Mouse (Mus musculus) layer of hippocampus, adult 8-10 months (tissue): ENCODE measurements around the gene Apol7a. TPM values are rescaled to one million over a fixed set of nuclear protein-coding genes. Genes with fewer than 3 reads are reported as not detected.

Source experiments
- DNase-seq, 2 experiments: peaks; one replicate each; pipeline ENCODE4 v3.0.0; 2022; ENCODE audit warnings: low spot score in 2 of 2
- total RNA-seq, 4 experiments: library from RNA; stranded (reverse); gene quantifications; 2 replicates each; pipeline ENCODE4 v1.2.4; 2022

Apol7a gene
- total RNA-seq, 4 experiments from 2014 or later, result 0.14 to 1.3 (median 0.82) TPM; not detected in 1

GRCm38 (mm10) chr15:77348146-77348545, 50.8 kb downstream of the Apol7a start:
- no peak for DNase-seq

DNA sequence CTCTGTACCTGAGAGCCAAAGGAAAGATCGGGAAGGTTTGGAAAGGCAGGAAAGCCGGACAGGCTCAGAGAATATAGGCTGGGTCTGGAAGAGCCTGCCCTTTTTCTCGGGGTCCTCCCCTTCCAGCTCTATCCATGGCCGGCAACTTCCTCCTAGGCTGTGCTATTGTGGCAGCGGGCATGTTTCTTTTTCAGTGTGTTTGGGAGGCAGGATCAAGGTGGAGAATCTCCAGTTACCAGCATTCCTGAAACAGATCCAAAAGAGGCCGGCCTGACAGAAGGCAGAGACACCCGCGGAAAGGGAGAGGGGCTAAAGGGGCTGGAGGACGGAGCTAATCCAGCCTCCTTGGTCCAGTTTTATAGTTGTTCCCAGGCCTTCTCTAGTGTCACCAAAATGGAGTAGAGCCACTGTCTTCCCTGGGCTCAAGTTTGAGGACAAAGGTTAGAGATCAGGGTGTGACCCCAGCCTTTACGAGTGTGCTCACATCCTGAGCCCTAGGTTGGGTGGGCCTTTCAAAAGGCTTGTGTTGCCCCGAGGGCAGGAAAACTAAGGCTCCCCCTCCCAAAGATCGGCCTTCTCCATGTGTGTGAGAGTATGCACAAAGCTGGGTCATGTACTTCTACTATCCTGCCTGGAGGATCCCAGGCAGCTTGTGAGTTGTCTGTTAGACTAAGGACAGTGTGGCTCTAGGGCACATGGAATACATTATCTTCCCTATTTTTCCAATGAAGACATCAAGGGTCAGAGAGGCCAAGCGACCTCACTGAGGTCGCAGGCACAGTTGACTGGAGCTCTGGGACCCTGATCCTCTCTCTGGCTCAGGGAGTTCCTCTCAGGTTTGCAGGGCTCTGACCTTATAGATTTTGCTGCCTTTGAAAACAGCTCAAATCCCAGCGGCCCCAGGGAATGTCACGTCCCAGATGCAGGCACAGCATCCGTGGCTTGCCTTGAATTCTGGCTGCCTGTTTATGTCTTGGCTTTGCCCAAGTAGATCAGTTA, 54.5 kb downstream of the Apol7a start:
- no peak for DNase-seq

DNA sequence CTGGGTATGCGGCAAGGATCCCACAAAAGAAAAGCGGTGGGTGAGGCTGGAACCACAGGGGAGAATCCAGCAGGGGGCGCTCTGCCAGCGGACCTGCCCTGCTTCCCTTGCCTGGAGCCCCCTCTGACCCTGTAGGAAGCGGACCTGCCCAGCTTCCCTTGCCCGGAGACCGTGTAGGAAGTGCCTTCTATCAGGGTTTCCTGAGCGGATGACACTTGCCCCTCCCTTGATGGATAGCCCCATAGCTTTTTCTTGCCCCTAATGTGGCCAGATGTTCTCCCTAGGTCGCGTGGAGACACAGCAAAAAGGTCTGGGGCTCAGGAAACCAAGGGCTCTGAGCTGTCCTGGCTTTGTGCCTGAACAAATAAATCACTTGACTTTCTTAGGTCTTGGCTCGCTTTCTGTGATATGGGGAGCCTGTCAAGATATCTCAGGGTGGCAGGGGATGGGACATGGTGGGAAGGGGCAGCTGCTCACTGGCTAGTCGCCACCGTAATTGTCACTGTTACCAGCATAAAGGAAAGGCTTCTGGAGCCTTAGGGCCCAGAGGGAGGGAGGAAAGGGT, 55.3 kb downstream of the Apol7a start:
- DNase-seq, result no peak

DNA sequence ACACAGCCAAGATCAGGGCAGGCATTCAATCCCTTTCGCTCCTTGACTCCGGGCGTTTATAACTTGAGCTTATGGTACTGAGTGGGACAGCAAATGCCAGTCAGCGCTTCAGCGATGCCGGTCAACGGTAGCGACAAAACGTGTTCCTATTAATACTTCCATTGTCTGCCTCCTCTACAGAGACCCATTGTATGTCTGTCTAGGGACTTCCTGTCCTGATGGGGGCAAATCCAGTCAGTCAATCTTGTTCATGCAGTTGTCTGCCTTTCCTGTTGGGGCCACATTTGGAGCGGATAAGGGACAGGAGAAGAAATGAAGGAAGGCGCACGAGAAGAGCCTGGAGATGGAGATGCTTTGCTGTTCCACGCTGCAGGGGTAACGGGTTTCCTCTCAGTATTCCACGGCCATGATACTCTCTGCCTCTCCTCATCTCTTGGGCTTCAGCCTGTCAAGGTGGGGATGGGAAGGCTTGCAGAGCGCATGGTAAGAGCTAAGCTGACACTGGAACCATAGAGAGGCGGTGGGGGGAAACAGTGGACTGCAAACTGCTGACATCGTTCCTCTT, 55.9 kb downstream of the Apol7a start:
- DNase-seq, result no peak

- no peak for DNase-seq
These were observed 56.9 kb downstream of the Apol7a start for GRCm38 (mm10) chr15:77342005-77342404.

- no peak for DNase-seq
These were observed 58.3 kb downstream of the Apol7a start for GRCm38 (mm10) chr15:77340581-77340980.

DNA sequence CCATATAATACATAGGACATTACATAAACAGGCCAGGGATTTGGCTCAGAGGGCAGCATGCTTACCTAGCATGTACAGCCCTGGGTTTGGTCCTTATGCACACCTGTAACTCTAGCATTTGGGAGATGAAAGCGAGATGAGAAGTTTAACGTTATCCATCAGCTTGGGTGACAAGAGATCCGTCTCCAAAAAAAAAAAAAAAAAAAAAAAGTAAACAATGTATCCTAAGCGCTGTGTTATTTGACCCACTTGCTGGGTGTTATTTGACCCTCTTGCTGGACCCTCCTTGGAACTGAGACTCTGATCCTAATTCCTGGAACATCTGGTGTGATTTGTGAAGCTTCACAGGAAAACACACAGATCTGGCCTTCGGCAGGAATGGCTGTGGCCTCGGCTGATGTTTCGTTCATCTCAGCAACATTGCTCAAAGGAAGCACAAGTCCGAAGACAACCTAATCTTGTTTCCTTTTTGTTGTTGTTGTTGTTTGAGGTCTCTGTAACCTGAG, 59.9 kb downstream of the Apol7a start:
- DNase-seq, result no peak

- no peak for DNase-seq
These were observed 60.5 kb downstream of the Apol7a start for GRCm38 (mm10) chr15:77338451-77338850.

Other genes with a start within 250 kb of the Apol7a start
- gene Rbfox2, start 92.1 kb downstream of the Apol7a start, total RNA-seq, result 100 to 1,000 TPM; 200 to 279 (median 237) TPM
- under 1 TPM in 1 of 4 experiments, not detected in 3; 0.32 TPM for gene Apol9a, start 12.0 kb upstream of the Apol7a start, total RNA-seq
- not detected for gene Apol7b, start 48.4 kb upstream of the Apol7a start, total RNA-seq
- gene Apol10a, start 77.9 kb upstream of the Apol7a start, total RNA-seq, result not detected
- gene Apol11a, start 109.2 kb upstream of the Apol7a start, total RNA-seq, result not detected
- not detected for gene Apol7c, start 134.2 kb upstream of the Apol7a start, total RNA-seq
- not detected for gene 1700025B11Rik, start 162.8 kb upstream of the Apol7a start, total RNA-seq
- under 1 TPM in 3 of 4 experiments, not detected in 1; 0.16 to 0.32 (median 0.27) TPM for gene Apol10b, start 197.0 kb upstream of the Apol7a start, total RNA-seq
- not detected for gene Gm36245, start 200.1 kb upstream of the Apol7a start, total RNA-seq
- under 1 TPM in 2 of 4 experiments, not detected in 2; 0.17 to 0.28 TPM for gene Apol11b, start 244.2 kb upstream of the Apol7a start, total RNA-seq